Mouse (Mus musculus) CH12.LX (cell line): ENCODE data around the gene Tnnc2. TPM values are rescaled to one million over a fixed set of nuclear protein-coding genes. Genes with fewer than 3 reads are reported as not detected.
A peak's percentile ranks its signal among the peaks of the same experiment; 100 is the strongest.

Experiments
- DNase-seq: peaks from one replicate; pipeline ENCODE4 v3.0.0-alpha.2; 2013; ENCODE audit errors: extremely low read depth
- H3K27ac ChIP-seq: 2 replicates; pipeline ENCODE4 v1.5.1; 2012; ENCODE audit warnings: low read depth, mild to moderate bottlenecking, control low read depth, moderate library complexity; ENCODE audit not compliant: insufficient read depth
- H3K27me3 ChIP-seq: replicated peaks from 2 replicates; pipeline ENCODE3; 2012; ENCODE audit warnings: inconsistent platforms
- H3K36me3 ChIP-seq, 2 experiments: replicated peaks in 1 of 2; 2 replicates each; pipeline versions ENCODE3 to v1.6.1; 2012; ENCODE audit warnings: inconsistent platforms in 1 of 2, low read length in 1 of 2, mild to moderate bottlenecking in 1 of 2, mixed read lengths in 1 of 2, moderate library complexity in 1 of 2; ENCODE audit not compliant: control insufficient read depth in 1 of 2, insufficient read depth in 1 of 2
- H3K4me1 ChIP-seq, 2 experiments: 2 replicates each; pipeline ENCODE4 v1.6.1; 2012; ENCODE audit warnings: inconsistent platforms in 1 of 2, moderate library complexity in 1 of 2; ENCODE audit not compliant: insufficient read depth in 2 of 2, control insufficient read depth in 1 of 2
- H3K4me2 ChIP-seq: 2 replicates; pipeline ENCODE4 v1.6.1; 2012; ENCODE audit warnings: low read depth, mild to moderate bottlenecking, control low read depth; ENCODE audit not compliant: poor library complexity, insufficient read depth, severe bottlenecking
- H3K4me3 ChIP-seq, 3 experiments: fragments of 150-350 bp in 1 of 3; sonication (generic) in 1 of 3; replicated peaks in 1 of 3; 2 replicates each; pipeline versions ENCODE3 to v1.5.1; 2011 to 2012; ENCODE audit warnings: low read depth in 2 of 3, low read length in 2 of 3, mild to moderate bottlenecking in 2 of 3, moderate library complexity in 2 of 3, control low read depth in 1 of 3, improper control_type of control experiment in 1 of 3, inconsistent platforms in 1 of 3, mixed read lengths in 1 of 3; ENCODE audit not compliant: poor library complexity in 1 of 3
- H3K79me2 ChIP-seq: replicated peaks from 2 replicates; pipeline ENCODE4 v1.6.1; 2012; ENCODE audit warnings: mild to moderate bottlenecking, moderate library complexity; ENCODE audit not compliant: control insufficient read depth, poor library complexity, insufficient read depth, severe bottlenecking; ENCODE audit errors: extremely low read depth
- H3K9ac ChIP-seq: 2 replicates; pipeline ENCODE4 v1.6.1; 2012; ENCODE audit warnings: low read depth, mild to moderate bottlenecking, control low read depth, moderate library complexity; ENCODE audit not compliant: insufficient read depth
- H3K9me3 ChIP-seq: replicated peaks from 2 replicates; pipeline ENCODE3; 2012; ENCODE audit warnings: low read length, inconsistent platforms, mixed read lengths
- CHD1 ChIP-seq: IDR thresholded peaks from 2 replicates; pipeline ENCODE4 v1.6.1; 2012; ENCODE audit warnings: low read depth, low read length, improper control_type of control experiment, inconsistent platforms
- ELF1 ChIP-seq: IDR thresholded peaks from 2 replicates; pipeline ENCODE4 v1.6.1; 2014; ENCODE audit warnings: low read depth, mild to moderate bottlenecking, inconsistent platforms, low read length, improper control_type of control experiment
- EP300 ChIP-seq: IDR thresholded peaks from 2 replicates; pipeline ENCODE4 v1.6.1; 2011; ENCODE audit warnings: low read length, improper control_type of control experiment
- KAT2A ChIP-seq: IDR thresholded peaks from 2 replicates; pipeline ENCODE4 v1.6.1; 2012; ENCODE audit warnings: low read length, improper control_type of control experiment, inconsistent platforms; ENCODE audit not compliant: insufficient replicate concordance
- MYC ChIP-seq: IDR thresholded peaks from 2 replicates; pipeline ENCODE4 v1.6.1; 2011; ENCODE audit warnings: low read depth, mild to moderate bottlenecking, improper control_type of control experiment, low read length
- PAX5 ChIP-seq: IDR thresholded peaks from 2 replicates; pipeline ENCODE4 v1.6.1; 2012; ENCODE audit warnings: low read length, inconsistent platforms, mixed read lengths
- POLR2A ChIP-seq: IDR thresholded peaks from 2 replicates; pipeline ENCODE4 v1.6.1; 2011; ENCODE audit warnings: low read depth, mild to moderate bottlenecking, improper control_type of control experiment, low read length
- RAD21 ChIP-seq: IDR thresholded peaks from 2 replicates; pipeline ENCODE4 v1.6.1; 2011; ENCODE audit warnings: low read depth, mild to moderate bottlenecking, low read length, improper control_type of control experiment, moderate library complexity
- TBP ChIP-seq: conservative IDR thresholded peaks from 2 replicates; pipeline ENCODE4 v1.6.1; 2011; ENCODE audit warnings: low read depth, low read length, improper control_type of control experiment
- TCF12 ChIP-seq: IDR thresholded peaks from 2 replicates; pipeline ENCODE4 v1.6.1; 2014; ENCODE audit warnings: low read depth, mild to moderate bottlenecking, inconsistent platforms, low read length, improper control_type of control experiment
- ZKSCAN1 ChIP-seq: IDR thresholded peaks from 2 replicates; pipeline ENCODE4 v1.6.1; 2012; ENCODE audit warnings: low read depth, inconsistent platforms, low read length, improper control_type of control experiment, borderline replicate concordance
- ZMIZ1 ChIP-seq: IDR thresholded peaks from 2 replicates; pipeline ENCODE4 v1.6.1; 2012; ENCODE audit warnings: low read depth, mild to moderate bottlenecking, inconsistent platforms, low read length, improper control_type of control experiment
- ZNF384 ChIP-seq: IDR thresholded peaks from 2 replicates; pipeline ENCODE4 v1.6.1; 2012; ENCODE audit warnings: low read depth, low read length, improper control_type of control experiment, inconsistent platforms
- dilution Hi-C: fragments of 300-500 bp; cut with MboI; formaldehyde crosslinking; loops from 2 replicates; pipeline ENCODE4 v1.14.3; 2020; ENCODE audit warnings: low sequenced_read_pairs; ENCODE audit not compliant: extremely low pct_unique_long_range_greater_than_20kb, extremely low pct_ligation_motif_present
- in situ Hi-C: fragments of 300-500 bp; cut with MboI; formaldehyde crosslinking; loops from 3 replicates; pipeline ENCODE4 v1.14.3; 2019; ENCODE audit warnings: low sequenced_read_pairs, low pct_ligation_motif_present, low pct_unique_long_range_greater_than_20kb, mixed read lengths
- polyA plus RNA-seq: library from polyadenylated mRNA; unstranded; fragments of >175 nt; gene quantifications from 2 replicates; pipeline ENCODE4 v1.2.1, GENCODE M21; 2012; ENCODE audit warnings: low read depth; ENCODE audit not compliant: insufficient read length
- total RNA-seq, 2 experiments: library from RNA; depleted of rRNA; stranded (reverse); fragments of 300-350 nt in 1 of 2; fragments of >200 nt in 1 of 2; gene quantifications; 2 replicates each; pipeline ENCODE4 v1.2.3; 2012 to 2014

Tnnc2 gene
- total and polyA plus RNA-seq, 3 experiments: not detected

- dilution Hi-C loops: no loop called here
- Histone ChIP-seq H3K79me2 (no peaks in the 10 kb centered on the region), H3K9ac (peak within 1 kb of the TSS; percentile 63), H3K4me3 (peak within 1 kb of the TSS; percentile 53 to 82 (median 64)), H3K27ac (no peak within 1 kb of the TSS), H3K36me3 (peaks cover 0 to 22% of the 10 kb centered on the region in 2 experiments), H3K4me2 (peak within 1 kb of the TSS; percentile 90), H3K4me1 (peaks cover 7 to 17% of the 10 kb centered on the region in 2 experiments), H3K27me3 (peaks cover 26% of the 10 kb centered on the region), H3K9me3 (no peaks in the 10 kb centered on the region)
- DNase-seq: peak; percentile 45
- TF ChIP-seq ZNF384 (no peak), TCF12 (peak; percentile 17; the same call in 1 of the 2 replicates), PAX5 (no peak), POLR2A (peak; percentile 42; the same call in 1 of the 2 replicates), CHD1 (no peak), KAT2A (no peak), EP300 (no peak), TBP (no peak), ZMIZ1 (peak; percentile 48; the same call in 1 of the 2 replicates), RAD21 (no peak), ELF1 (0 out of 2 replicates have a peak, but pooled peaks have one; percentile 17), ZKSCAN1 (no peak)
- in situ Hi-C loops: no loop called here
Measured at GRCm38 (mm10) chr2:164785481-164786387, 6.0 kb upstream of the Tnnc2 start, which contains the start of gene Snx21. Gene Snx21 (plus strand): TSS chr2:164785823.

GRCm38 (mm10) chr2:164784869-164785420, 5.2 kb upstream of the Tnnc2 start:
- no peaks in the 10 kb centered on the region for H3K9me3 ChIP-seq
- dilution Hi-C loops: no loop called here
- peaks cover 7 to 17% of the 10 kb centered on the region in 2 experiments for H3K4me1 ChIP-seq
- H3K79me2 ChIP-seq: no peaks in the 10 kb centered on the region
- no peak overlapping the region for H3K27ac ChIP-seq
- H3K36me3 ChIP-seq: peaks cover 0 to 14% of the 10 kb centered on the region in 2 experiments
- H3K9ac ChIP-seq: peak overlapping the region; percentile 63
- peak overlapping the region; percentile 90 for H3K4me2 ChIP-seq
- H3K27me3 ChIP-seq: peaks cover 34% of the 10 kb centered on the region
- no peak for DNase-seq
- in situ Hi-C loops: no loop called here
- peak overlapping the region; percentile 53 to 82 (median 64) for H3K4me3 ChIP-seq
- TF ChIP-seq TBP: 0 out of 2 replicates have a peak, but pooled peaks have one; percentile 15
- TF ChIP-seq MYC: no peak
